In the genomic region with DNA sequence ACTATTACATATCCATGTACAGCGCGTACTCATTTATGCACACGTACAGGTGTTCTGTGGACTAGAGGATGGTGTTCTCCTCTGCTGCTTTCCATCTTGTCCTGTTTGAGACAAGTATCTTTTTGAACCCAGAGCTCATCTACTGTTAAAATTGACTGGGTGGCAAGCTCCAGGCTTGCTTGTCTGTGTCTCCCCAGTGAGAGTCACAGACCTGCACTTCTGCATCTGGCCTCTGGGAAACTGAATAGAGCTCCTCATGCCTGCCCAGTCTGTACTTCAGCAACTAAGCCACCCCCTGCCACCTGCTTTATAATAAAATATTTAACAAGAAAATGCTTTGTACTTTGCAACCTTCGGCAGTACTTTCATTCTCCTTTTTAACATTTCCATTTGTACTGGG, we compare ENCODE assay signal across 14 mouse cellular contexts. TPM values are rescaled to one million over a fixed set of nuclear protein-coding genes. Genes with fewer than 3 reads are reported as not detected.
DNase-seq lines count a peak whose midpoint lies in the region; ATAC-seq and TF ChIP-seq lines count a peak whose summit lies in the region.
"Had no signal": no experiment of that assay in that cellular context is flagged by ENCODE, and none has a peak within 500 bp of the region (broad histone marks: within the 10 kb centered on the region; RNA-seq: fewer than 3 reads in every experiment).

No protein-coding gene starts in this region.

- no peak for TF ChIP-seq EP300 in stomach, postnatal 0 days (optimal IDR thresholded peaks at IDR 0.05)

- no peak overlapping the region for H3K27ac ChIP-seq in liver, embryonic 11.5 days (ENCODE audit: low read depth, low read length)
- H3K27ac ChIP-seq in stomach, postnatal 0 days (replicated peaks), result no peak overlapping the region
- H3K27ac ChIP-seq: hindbrain, embryonic 15.5 days; midbrain, embryonic 15.5 days had no signal

- no peaks in the 10 kb centered on the region; the same call in 1 of the 2 replicates for H3K36me3 ChIP-seq in liver, embryonic 11.5 days (ENCODE audit: control insufficient read depth, insufficient read depth, low read length)
- no peaks in the 10 kb centered on the region for H3K36me3 ChIP-seq in stomach, postnatal 0 days (ENCODE audit: control insufficient read depth, insufficient read depth, low read length)
- H3K36me3 ChIP-seq: heart, embryonic 12.5 days; hindbrain, embryonic 15.5 days; midbrain, embryonic 15.5 days had no signal

- 0 out of 2 replicates have a peak, but pooled peaks have one; percentile 32 for ATAC-seq in liver, embryonic 11.5 days (replicated peaks; ENCODE audit: low FRiP score)
- ATAC-seq in megakaryocyte, adult 5-6 weeks (ENCODE audit: poor library complexity, severe bottlenecking), result 0 out of 2 replicates have a peak, but pooled peaks have one; percentile 35
- no peak for ATAC-seq in stomach, postnatal 0 days (ENCODE audit: low FRiP score, low TSS enrichment)
- ATAC-seq: midbrain, embryonic 15.5 days had no signal

- H3K27me3 ChIP-seq in liver, embryonic 11.5 days (replicated peaks; ENCODE audit: control insufficient read depth, insufficient read depth, low read length), result no peaks in the 10 kb centered on the region
- no peaks in the 10 kb centered on the region for H3K27me3 ChIP-seq in stomach, postnatal 0 days (ENCODE audit: control insufficient read depth, insufficient read depth, low read length)
- H3K27me3 ChIP-seq: heart, embryonic 12.5 days; hindbrain, embryonic 15.5 days; midbrain, embryonic 15.5 days had no signal

- DNase-seq in liver, embryonic 11.5 days (ENCODE audit: low spot score), result no peak
- DNase-seq in liver, result no peak
- DNase-seq in CD4-positive, CD25-positive, alpha-beta regulatory T cell, adult 2 months (ENCODE audit: low read depth, low spot score), result peak; percentile 41
- peak; percentile 1 for DNase-seq in T-cell, adult 2 months (ENCODE audit: low spot score)
- DNase-seq in gastrocnemius, postnatal 4 days (ENCODE audit: low spot score in 2 of 2), result no peak
- no peak for DNase-seq in stomach, postnatal 0 days (ENCODE audit: low spot score)
- DNase-seq: cerebellum, postnatal 14 days; left cerebral cortex, postnatal 4 days; lung, adult 2 months; thymus, adult 2 months had no signal

- TF ChIP-seq CTCF in stomach, postnatal 0 days (IDR thresholded peaks at IDR 0.05; ENCODE audit: low read depth), result no peak

- 96% methylated on average over 4 of the region's 4 CpGs for WGBS in liver, embryonic 11.5 days
- WGBS in stomach, postnatal 0 days, result 94% methylated on average over 4 of the region's 4 CpGs

- peaks cover 6% of the 10 kb centered on the region for H3K4me1 ChIP-seq in liver, embryonic 11.5 days (replicated peaks; ENCODE audit: control insufficient read depth, insufficient read depth, low read length)
- no peaks in the 10 kb centered on the region for H3K4me1 ChIP-seq in stomach, postnatal 0 days (replicated peaks; ENCODE audit: control insufficient read depth, insufficient read depth)
- H3K4me1 ChIP-seq: heart, embryonic 12.5 days had no signal

- H3K9me3 ChIP-seq in liver, embryonic 11.5 days (ENCODE audit: control insufficient read depth, low read length), result no peaks in the 10 kb centered on the region
- no peaks in the 10 kb centered on the region for H3K9me3 ChIP-seq in stomach, postnatal 0 days (ENCODE audit: control insufficient read depth, low read length)
- H3K9me3 ChIP-seq: heart, embryonic 12.5 days; hindbrain, embryonic 15.5 days; midbrain, embryonic 15.5 days had no signal

- H3K9ac ChIP-seq in liver, embryonic 11.5 days (ENCODE audit: low read depth, low read length), result no peak overlapping the region
- no peak overlapping the region for H3K9ac ChIP-seq in stomach, postnatal 0 days (ENCODE audit: low read length)
- H3K9ac ChIP-seq: heart, embryonic 12.5 days; hindbrain, embryonic 15.5 days; midbrain, embryonic 15.5 days had no signal

- no peak overlapping the region for H3K4me3 ChIP-seq in liver, embryonic 11.5 days (ENCODE audit: low read depth, low read length)
- H3K4me3 ChIP-seq in stomach, postnatal 0 days (ENCODE audit: low read depth, low read length), result no peak overlapping the region
- H3K4me3 ChIP-seq: heart, embryonic 12.5 days; hindbrain, embryonic 15.5 days; midbrain, embryonic 15.5 days had no signal

- no peak overlapping the region for H3K4me2 ChIP-seq in liver, embryonic 11.5 days
- no peak overlapping the region for H3K4me2 ChIP-seq in stomach, postnatal 0 days (replicated peaks; ENCODE audit: low read depth)
- H3K4me2 ChIP-seq: heart, embryonic 12.5 days; hindbrain, embryonic 15.5 days; midbrain, embryonic 15.5 days had no signal

RNA-seq across cellular contexts. Expression of gene Xpo4, which starts 6.9 kb away (rescaled TPM):
- polyA plus RNA-seq in liver, embryonic 11.5 days (2014; fragmentation: Nextera tagmentation; extraction: Ambion mirVana), result 40.0 and 44.4 TPM in 2 replicates
- total RNA-seq in megakaryocyte, adult 5-6 weeks (2015), result 12.6 and 14.2 TPM in 2 replicates
- 17.1 and 19.6 TPM in 2 replicates for total RNA-seq in megakaryocyte, adult 5-6 weeks (2017)
- 10 to 100 TPM; 21.6 to 21.7 TPM for total RNA-seq in gastrocnemius, postnatal 4 days (2021)
- polyA plus RNA-seq in stomach, postnatal 0 days (2015; fragmentation: Nextera tagmentation; extraction: Ambion mirVana), result 6.8 and 7.9 TPM in 2 replicates

Comparison
In these comparisons a context has a peak if more than half of its experiments do, and no peak if none do; other contexts are left out.
1. DNase-seq: peak in CD4-positive, CD25-positive, alpha-beta regulatory T cell, adult 2 months (single experiment) and T-cell, adult 2 months (single experiment); none in liver, embryonic 11.5 days (single experiment), liver (single experiment), gastrocnemius, postnatal 4 days (0 of 2) and stomach, postnatal 0 days (single experiment).